Comparison of ENCODE assay signal across 9 mouse cellular contexts in the genomic region with DNA sequence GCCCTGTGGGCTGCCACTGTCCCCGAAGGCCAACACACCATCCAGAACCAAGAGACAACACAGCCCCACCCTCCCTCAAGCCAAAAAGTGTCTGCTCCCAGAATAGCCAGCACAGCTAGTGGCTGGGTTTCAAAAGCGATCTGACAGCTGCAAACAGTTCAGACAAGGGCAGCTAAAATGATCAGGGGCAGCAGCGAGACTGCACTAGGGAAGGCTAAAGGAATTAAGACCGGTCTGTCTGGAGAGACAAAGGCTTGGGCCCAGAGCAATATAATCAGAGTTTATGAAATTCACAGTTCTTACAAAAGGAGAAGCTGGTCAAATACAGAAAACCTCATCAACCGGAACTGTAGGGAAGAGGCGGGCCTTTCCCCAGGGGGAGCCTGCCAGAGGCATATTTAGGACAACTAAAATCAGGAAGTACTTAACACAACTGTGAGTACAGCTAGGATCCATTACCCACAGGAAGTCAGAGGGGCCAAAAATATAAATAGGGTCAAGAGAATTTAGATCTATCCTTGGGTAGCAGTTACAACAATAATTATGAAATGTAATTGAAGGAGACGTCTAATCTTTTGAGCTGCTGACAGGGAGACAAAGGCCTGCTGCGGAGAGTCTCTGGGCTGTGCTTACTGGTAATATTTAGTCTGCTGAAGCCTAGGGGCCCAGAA. TPM values are rescaled to one million over a fixed set of nuclear protein-coding genes. Genes with fewer than 3 reads are reported as not detected.
DNase-seq lines count a peak whose midpoint lies in the region; ATAC-seq lines count a peak whose summit lies in the region.
"Had no signal": no experiment of that assay in that cellular context is flagged by ENCODE, and none has a peak within 500 bp of the region (broad histone marks: within the 10 kb centered on the region; RNA-seq: fewer than 3 reads in every experiment).

No protein-coding gene starts in this region.

- ATAC-seq in forebrain, embryonic 14.5 days, result no peak
- ATAC-seq in limb, embryonic 11.5 days (ENCODE audit: insufficient number of reproducible peaks, low FRiP score, low TSS enrichment, low read depth), result no peak
- ATAC-seq in midbrain, embryonic 11.5 days (ENCODE audit: low FRiP score), result peak; percentile 25; the same call in 1 of the 2 replicates
- ATAC-seq in CD4-positive, CD25-positive, alpha-beta regulatory T cell, adult 4 months, result no peak

- H3K4me2 ChIP-seq in forebrain, embryonic 14.5 days (ENCODE audit: low read length), result no peak overlapping the region
- no peak overlapping the region for H3K4me2 ChIP-seq in limb, embryonic 11.5 days (ENCODE audit: low read depth, severe bottlenecking)
- no peak overlapping the region for H3K4me2 ChIP-seq in midbrain, embryonic 11.5 days

- peaks cover 16% of the 10 kb centered on the region; the same call in 1 of the 2 replicates for H3K27me3 ChIP-seq in forebrain, embryonic 14.5 days (replicated peaks; ENCODE audit: control insufficient read depth, insufficient read depth, low read length)
- peaks cover 24% of the 10 kb centered on the region for H3K27me3 ChIP-seq in limb, embryonic 11.5 days (ENCODE audit: control insufficient read depth, insufficient read depth, low read length)
- peaks cover 17% of the 10 kb centered on the region for H3K27me3 ChIP-seq in midbrain, embryonic 11.5 days (ENCODE audit: control insufficient read depth, insufficient read depth, low read length)

- peak overlapping the region; percentile 22; the same call in 1 of the 2 replicates for H3K27ac ChIP-seq in forebrain, embryonic 14.5 days (ENCODE audit: low read depth, low read length)
- 0 out of 2 replicates have a peak overlapping the region, but pooled peaks have one; percentile 16 for H3K27ac ChIP-seq in limb, embryonic 11.5 days (replicated peaks; ENCODE audit: low read depth, low read length)
- H3K27ac ChIP-seq in midbrain, embryonic 11.5 days (ENCODE audit: low read depth, low read length), result peak overlapping the region; percentile 60
- H3K27ac ChIP-seq: liver, embryonic 14.5 days had no signal

- WGBS in forebrain, embryonic 14.5 days, result 28% methylated on average over 8 of the region's 8 CpGs
- 66% methylated on average over 8 of the region's 8 CpGs for WGBS in limb, embryonic 11.5 days
- 35% methylated on average over 8 of the region's 8 CpGs for WGBS in midbrain, embryonic 11.5 days

- peaks cover 9% of the 10 kb centered on the region for H3K4me1 ChIP-seq in forebrain, embryonic 14.5 days (ENCODE audit: control insufficient read depth, insufficient read depth, low read length)
- H3K4me1 ChIP-seq in limb, embryonic 11.5 days (ENCODE audit: control insufficient read depth, insufficient read depth, low read length), result peaks cover 3% of the 10 kb centered on the region
- H3K4me1 ChIP-seq in midbrain, embryonic 11.5 days (ENCODE audit: control insufficient read depth, insufficient read depth, low read length), result peaks cover 21% of the 10 kb centered on the region

- no peak overlapping the region for H3K4me3 ChIP-seq in forebrain, embryonic 14.5 days (ENCODE audit: low read depth, low read length)
- H3K4me3 ChIP-seq in limb, embryonic 11.5 days (ENCODE audit: low read depth, low read length), result no peak overlapping the region
- no peak overlapping the region for H3K4me3 ChIP-seq in midbrain, embryonic 11.5 days (ENCODE audit: low read depth, low read length)

- no peaks in the 10 kb centered on the region for H3K9me3 ChIP-seq in forebrain, embryonic 14.5 days (replicated peaks; ENCODE audit: control insufficient read depth, low read length)
- H3K9me3 ChIP-seq in limb, embryonic 11.5 days (ENCODE audit: control insufficient read depth, low read length), result no peaks in the 10 kb centered on the region
- no peaks in the 10 kb centered on the region for H3K9me3 ChIP-seq in midbrain, embryonic 11.5 days (ENCODE audit: control insufficient read depth, low read length)

- H3K36me3 ChIP-seq in forebrain, embryonic 14.5 days (ENCODE audit: control insufficient read depth, insufficient read depth, low read length), result no peaks in the 10 kb centered on the region
- H3K36me3 ChIP-seq in limb, embryonic 11.5 days (ENCODE audit: control insufficient read depth, insufficient read depth, low read length), result no peaks in the 10 kb centered on the region
- H3K36me3 ChIP-seq in midbrain, embryonic 11.5 days (ENCODE audit: control insufficient read depth, insufficient read depth, low read length), result no peaks in the 10 kb centered on the region

- peak; percentile 20 for DNase-seq in ovary, postnatal 10 days (ENCODE audit: low spot score)
- DNase-seq in ovary, postnatal 36 days (ENCODE audit: low spot score), result no peak
- DNase-seq in forebrain, embryonic 14.5 days (ENCODE audit: low spot score), result peak; percentile 15
- peak; percentile 80 for DNase-seq in heart, postnatal 4 days
- no peak for DNase-seq in limb, embryonic 11.5 days (ENCODE audit: low spot score)
- DNase-seq in midbrain, embryonic 11.5 days (ENCODE audit: low spot score, missing footprints), result peak; percentile 91
- DNase-seq in urinary bladder, adult 2 months (ENCODE audit: low spot score), result no peak

- H3K9ac ChIP-seq in forebrain, embryonic 14.5 days (ENCODE audit: low read length), result no peak overlapping the region
- no peak overlapping the region for H3K9ac ChIP-seq in limb, embryonic 11.5 days (ENCODE audit: low read length)
- peak overlapping the region; percentile 42 for H3K9ac ChIP-seq in midbrain, embryonic 11.5 days (ENCODE audit: low read length)
- H3K9ac ChIP-seq: liver, embryonic 14.5 days had no signal

RNA-seq across cellular contexts. Expression of a gene that starts 12.9 kb away (rescaled TPM):
- polyA plus RNA-seq in forebrain, embryonic 14.5 days (2014; fragmentation: Nextera tagmentation; extraction: Ambion mirVana), result not detected in 2 replicates
- under 1 TPM; 0.48 to 0.52 TPM for total RNA-seq in heart, postnatal 4 days (2021)
- polyA plus RNA-seq in limb, embryonic 11.5 days (2014; fragmentation: Nextera tagmentation; extraction: Ambion mirVana), result 30.5 and 31.5 TPM in 2 replicates
- not detected in 2 replicates for polyA plus RNA-seq in midbrain, embryonic 11.5 days (2014; fragmentation: Nextera tagmentation; extraction: Ambion mirVana)
- not detected for polyA plus RNA-seq in CD4-positive, CD25-positive, alpha-beta regulatory T cell, adult 4 months (2017; shearing (Covaris generic))
- polyA plus RNA-seq in urinary bladder, adult 2 months (2012; rRNA removed), result not detected in 2 replicates

RNA-seq across cellular contexts. Expression of a gene that starts 30.0 kb away (rescaled TPM):
- polyA plus RNA-seq in forebrain, embryonic 14.5 days (2014; fragmentation: Nextera tagmentation; extraction: Ambion mirVana), result 5.0 and 7.8 TPM in 2 replicates
- 1 to 10 TPM; 7.3 to 9.2 TPM for total RNA-seq in heart, postnatal 4 days (2021)
- 2.3 and 3.4 TPM in 2 replicates for polyA plus RNA-seq in limb, embryonic 11.5 days (2014; fragmentation: Nextera tagmentation; extraction: Ambion mirVana)
- polyA plus RNA-seq in midbrain, embryonic 11.5 days (2014; fragmentation: Nextera tagmentation; extraction: Ambion mirVana), result 1.9 and 2.6 TPM in 2 replicates
- under 1 TPM in 1 of 2 experiments, not detected in 1; 0.20 TPM for polyA plus RNA-seq in CD4-positive, CD25-positive, alpha-beta regulatory T cell, adult 4 months (2017; shearing (Covaris generic))
- polyA plus RNA-seq in urinary bladder, adult 2 months (2012; rRNA removed), result 8.4 and 8.6 TPM in 2 replicates

RNA-seq across cellular contexts. Expression of a gene that starts 59.1 kb away (rescaled TPM):
- polyA plus RNA-seq in forebrain, embryonic 14.5 days (2014; fragmentation: Nextera tagmentation; extraction: Ambion mirVana), result 150 and 151 TPM in 2 replicates
- total RNA-seq in heart, postnatal 4 days (2021), result 10 to 100 TPM; 33.8 to 42.5 TPM
- polyA plus RNA-seq in limb, embryonic 11.5 days (2014; fragmentation: Nextera tagmentation; extraction: Ambion mirVana), result 117 and 119 TPM in 2 replicates
- 128 and 137 TPM in 2 replicates for polyA plus RNA-seq in midbrain, embryonic 11.5 days (2014; fragmentation: Nextera tagmentation; extraction: Ambion mirVana)
- polyA plus RNA-seq in CD4-positive, CD25-positive, alpha-beta regulatory T cell, adult 4 months (2017; shearing (Covaris generic)), result 10 to 100 TPM; 20.3 to 23.8 TPM
- 55.4 and 57.5 TPM in 2 replicates for polyA plus RNA-seq in urinary bladder, adult 2 months (2012; rRNA removed)

Comparison
In these comparisons a context has a peak if more than half of its experiments do, and no peak if none do; other contexts are left out.
1. DNase-seq: peak in ovary, postnatal 10 days (single experiment), forebrain, embryonic 14.5 days (single experiment), heart, postnatal 4 days (single experiment) and midbrain, embryonic 11.5 days (single experiment); none in ovary, postnatal 36 days (single experiment), limb, embryonic 11.5 days (single experiment) and urinary bladder, adult 2 months (single experiment).
2. RNA of a gene that starts 12.9 kb away (polyA plus RNA-seq): 30.5 to 31.5 TPM in limb, embryonic 11.5 days; not detected in urinary bladder, adult 2 months, not detected in forebrain, embryonic 14.5 days, not detected in midbrain, embryonic 11.5 days and not detected in CD4-positive, CD25-positive, alpha-beta regulatory T cell, adult 4 months; every median in the first group is over 10 times any median in the second.
3. Peak in every context shown above with its lines, with median percentiles within 50 percentile points of each other: H3K27ac ChIP-seq.